Mouse (Mus musculus) liver, adult 2 months (tissue): ENCODE results near the gene Tmem147.

ENCODE experiments used
- CTCF ChIP-seq: fragments of 200-500 bp; IDR thresholded peaks from 2 replicates; pipeline ENCODE4 v1.5.1; 2011; ENCODE audit warnings: low read depth, low read length, control low read depth
- POLR2A ChIP-seq: fragments of 200-500 bp; IDR thresholded peaks from 2 replicates; pipeline ENCODE4 v1.6.1; 2011; ENCODE audit warnings: low read length, control low read depth; ENCODE audit not compliant: insufficient read depth; ENCODE audit errors: extremely low read depth

DNA sequence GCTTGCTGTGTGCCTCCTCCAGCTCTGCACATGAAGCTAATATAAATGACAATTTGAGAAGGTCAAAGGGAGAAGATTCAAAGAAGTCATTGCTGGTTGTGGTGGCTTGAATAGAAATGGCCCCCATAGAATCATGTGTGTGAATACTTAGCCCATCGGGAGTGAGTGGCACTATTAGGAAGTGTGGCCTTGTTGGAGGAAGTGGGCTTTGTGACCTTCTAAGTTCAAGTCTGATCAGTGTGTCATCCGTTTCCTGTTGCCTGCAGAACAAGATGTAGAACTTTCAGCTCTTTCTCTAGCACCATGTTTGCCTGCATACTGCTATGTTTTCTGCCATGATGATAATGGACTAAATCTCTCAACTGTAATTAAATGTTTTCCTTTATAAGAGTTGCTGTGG lies 45.9 kb downstream of the Tmem147 start:
- TF ChIP-seq CTCF (no peak), POLR2A (no peak)
